Mouse (Mus musculus): ENCODE data around the gene Prmt2. TPM values are rescaled to one million over a fixed set of nuclear protein-coding genes. Genes with fewer than 3 reads are reported as not detected.
A peak's percentile ranks its signal among the peaks of the same experiment; 100 is the strongest.

Prmt2 gene
- polyA plus RNA-seq (2012; ENCODE audit: insufficient read depth, low replicate concordance) = 11.5 and 19.6 TPM in 2 replicates

GRCm38 (mm10) chr10:76237341-76238225 is at the start of gene Prmt2:
TSS of gene Prmt2 (minus strand) at chr10:76237865.
- Histone ChIP-seq H3K4me3 (replicated peaks) (peak within 1 kb of the TSS; percentile 98), H3K4me1 (peaks cover 22% of the 10 kb centered on the region), H3K36me3 (replicated peaks; ENCODE audit: low read length) (peaks cover 13% of the 10 kb centered on the region), H3K27me3 (replicated peaks) (peaks cover 5% of the 10 kb centered on the region), H3K9me3 (no peaks in the 10 kb centered on the region)
- TF ChIP-seq GATA1 (IDR thresholded peaks at IDR 0.05; ENCODE audit: borderline replicate concordance, low read length) (no peak), FLI1 (IDR thresholded peaks at IDR 0.05; ENCODE audit: low read length) (no peak)

- Histone ChIP-seq H3K27me3 (replicated peaks) (no peaks in the 10 kb centered on the region), H3K4me1 (no peaks in the 10 kb centered on the region)
- TF ChIP-seq GATA1 (IDR thresholded peaks at IDR 0.05; ENCODE audit: borderline replicate concordance, low read length) = no peak
- no peak for TF ChIP-seq FLI1 (IDR thresholded peaks at IDR 0.05; ENCODE audit: low read length)
Measured at GRCm38 (mm10) chr10:76278541-76279097, 41.0 kb upstream of the Prmt2 start.

GRCm38 (mm10) chr10:76275256-76275655 is 37.6 kb upstream of the Prmt2 start:
- Histone ChIP-seq H3K27me3 (replicated peaks) (no peaks in the 10 kb centered on the region), H3K36me3 (replicated peaks; ENCODE audit: low read length) (peaks cover 85% of the 10 kb centered on the region), H3K9me3 (no peaks in the 10 kb centered on the region), H3K4me3 (replicated peaks) (no peak overlapping the region), H3K4me1 (peaks cover 14% of the 10 kb centered on the region)
- no peak for TF ChIP-seq GATA1 (IDR thresholded peaks at IDR 0.05; ENCODE audit: borderline replicate concordance, low read length)
- no peak for TF ChIP-seq FLI1 (IDR thresholded peaks at IDR 0.05; ENCODE audit: low read length)

More at GRCm38 (mm10) chr10:76278541-76279097, 41.0 kb upstream of the Prmt2 start:
- H3K4me3 ChIP-seq (replicated peaks) = no peak overlapping the region
- H3K36me3 ChIP-seq (replicated peaks; ENCODE audit: low read length) = peaks cover 75% of the 10 kb centered on the region
- H3K9me3 ChIP-seq = no peaks in the 10 kb centered on the region

GRCm38 (mm10) chr10:76271238-76271637 is 33.6 kb upstream of the Prmt2 start:
- peaks cover 19% of the 10 kb centered on the region for H3K4me1 ChIP-seq
- peaks cover 90% of the 10 kb centered on the region for H3K36me3 ChIP-seq (replicated peaks; ENCODE audit: low read length)
- no peak for TF ChIP-seq GATA1 (IDR thresholded peaks at IDR 0.05; ENCODE audit: borderline replicate concordance, low read length)
- TF ChIP-seq FLI1 (IDR thresholded peaks at IDR 0.05; ENCODE audit: low read length) = no peak
- no peaks in the 10 kb centered on the region for H3K27me3 ChIP-seq (replicated peaks)
- no peaks in the 10 kb centered on the region for H3K9me3 ChIP-seq
- no peak overlapping the region for H3K4me3 ChIP-seq (replicated peaks)

GRCm38 (mm10) chr10:76262431-76262830 is 24.8 kb upstream of the Prmt2 start:
- Histone ChIP-seq H3K27me3 (replicated peaks) (peaks cover 1% of the 10 kb centered on the region), H3K4me1 (peaks cover 16% of the 10 kb centered on the region), H3K36me3 (replicated peaks; ENCODE audit: low read length) (peaks cover 29% of the 10 kb centered on the region), H3K4me3 (replicated peaks) (no peak overlapping the region), H3K9me3 (no peaks in the 10 kb centered on the region)
- TF ChIP-seq GATA1 (IDR thresholded peaks at IDR 0.05; ENCODE audit: borderline replicate concordance, low read length) (no peak), FLI1 (IDR thresholded peaks at IDR 0.05; ENCODE audit: low read length) (no peak)

- TF ChIP-seq GATA1 (IDR thresholded peaks at IDR 0.05; ENCODE audit: borderline replicate concordance, low read length) (no peak), FLI1 (IDR thresholded peaks at IDR 0.05; ENCODE audit: low read length) (no peak)
- peaks cover 1% of the 10 kb centered on the region for H3K27me3 ChIP-seq (replicated peaks)
- H3K4me1 ChIP-seq = peaks cover 23% of the 10 kb centered on the region
- H3K9me3 ChIP-seq = no peaks in the 10 kb centered on the region
- H3K36me3 ChIP-seq (replicated peaks; ENCODE audit: low read length) = peaks cover 22% of the 10 kb centered on the region
- H3K4me3 ChIP-seq (replicated peaks) = no peak overlapping the region
Measured at GRCm38 (mm10) chr10:76261447-76261846, 23.8 kb upstream of the Prmt2 start.

- Histone ChIP-seq H3K9me3 (no peaks in the 10 kb centered on the region), H3K4me1 (peaks cover 23% of the 10 kb centered on the region), H3K36me3 (replicated peaks; ENCODE audit: low read length) (peaks cover 13% of the 10 kb centered on the region), H3K4me3 (replicated peaks) (no peak overlapping the region), H3K27me3 (replicated peaks) (peaks cover 4% of the 10 kb centered on the region)
- TF ChIP-seq FLI1 (IDR thresholded peaks at IDR 0.05; ENCODE audit: low read length) (no peak), GATA1 (IDR thresholded peaks at IDR 0.05; ENCODE audit: borderline replicate concordance, low read length) (no peak)
Measured at GRCm38 (mm10) chr10:76260358-76261059, 22.8 kb upstream of the Prmt2 start.

- H3K36me3 ChIP-seq (replicated peaks; ENCODE audit: low read length) = peaks cover 8% of the 10 kb centered on the region
- H3K27me3 ChIP-seq (replicated peaks) = peaks cover 4% of the 10 kb centered on the region
- H3K4me1 ChIP-seq = peaks cover 23% of the 10 kb centered on the region
- no peak overlapping the region for H3K4me3 ChIP-seq (replicated peaks)
- no peaks in the 10 kb centered on the region for H3K9me3 ChIP-seq
- TF ChIP-seq GATA1 (IDR thresholded peaks at IDR 0.05; ENCODE audit: borderline replicate concordance, low read length) (no peak), FLI1 (IDR thresholded peaks at IDR 0.05; ENCODE audit: low read length) (no peak)
Measured at GRCm38 (mm10) chr10:76259566-76260232, 22.0 kb upstream of the Prmt2 start.

- Histone ChIP-seq H3K4me3 (replicated peaks) (peak overlapping the region; percentile 50), H3K36me3 (replicated peaks; ENCODE audit: low read length) (peaks cover 3% of the 10 kb centered on the region), H3K9me3 (no peaks in the 10 kb centered on the region), H3K27me3 (replicated peaks) (peaks cover 9% of the 10 kb centered on the region), H3K4me1 (peaks cover 23% of the 10 kb centered on the region)
- TF ChIP-seq FLI1 (IDR thresholded peaks at IDR 0.05; ENCODE audit: low read length) (no peak), GATA1 (IDR thresholded peaks at IDR 0.05; ENCODE audit: borderline replicate concordance, low read length) (no peak)
Measured at GRCm38 (mm10) chr10:76257719-76258390, 20.2 kb upstream of the Prmt2 start.
